Mouse (Mus musculus): ENCODE results near the gene Sidt1. TPM values are rescaled to one million over a fixed set of nuclear protein-coding genes. Genes with fewer than 3 reads are reported as not detected.
A peak's percentile ranks its signal among the peaks of the same experiment; 100 is the strongest.

Gene Sidt1
- polyA plus RNA-seq, 1 experiment from 2014 or later: 4.7 TPM

DNA sequence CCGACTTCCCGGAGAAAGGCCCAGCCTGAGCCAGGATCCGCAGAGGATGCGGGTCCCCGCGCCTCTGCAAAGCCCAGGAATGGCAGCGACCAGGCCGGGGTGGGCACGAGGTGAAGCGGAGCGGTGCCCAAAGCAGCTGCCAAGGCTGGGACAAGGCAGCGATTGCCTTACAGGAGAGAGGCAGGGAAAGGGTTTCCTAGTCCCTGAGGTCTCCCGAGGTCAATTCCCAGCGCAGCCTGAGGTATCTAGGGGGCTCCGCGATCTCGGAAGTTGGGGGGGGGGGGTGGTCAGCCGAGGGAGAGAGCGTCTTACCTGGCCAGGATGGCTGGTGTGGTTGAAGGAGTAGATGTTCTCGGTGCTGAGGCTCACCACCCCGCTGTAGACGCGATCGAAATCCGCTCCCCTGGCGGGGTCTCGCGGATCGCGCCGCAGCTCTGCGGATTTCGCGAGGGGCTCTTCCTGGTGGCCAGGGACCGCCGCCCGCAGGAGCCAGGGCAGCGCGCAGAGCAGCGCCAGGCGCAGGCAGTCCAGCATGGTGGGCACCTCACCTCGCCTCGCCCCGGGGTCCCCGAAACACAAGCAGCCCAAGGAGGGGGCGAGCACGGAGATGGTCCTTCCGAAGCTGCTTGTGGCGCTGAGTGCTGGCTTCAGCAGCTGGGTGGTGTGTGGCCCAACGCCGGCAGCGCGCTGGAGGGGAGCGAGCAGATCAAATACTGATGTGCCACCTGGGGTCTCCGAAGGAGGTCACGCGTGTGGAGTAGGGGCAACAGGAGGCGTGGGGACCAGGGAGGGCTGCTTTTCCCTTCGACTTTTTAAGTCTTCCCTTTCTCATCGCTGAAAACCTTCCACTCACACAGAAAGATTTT lies 768 bp downstream of the Sidt1 start:
- WGBS: 1% methylated on average over 59 of the region's 60 CpGs

DNA sequence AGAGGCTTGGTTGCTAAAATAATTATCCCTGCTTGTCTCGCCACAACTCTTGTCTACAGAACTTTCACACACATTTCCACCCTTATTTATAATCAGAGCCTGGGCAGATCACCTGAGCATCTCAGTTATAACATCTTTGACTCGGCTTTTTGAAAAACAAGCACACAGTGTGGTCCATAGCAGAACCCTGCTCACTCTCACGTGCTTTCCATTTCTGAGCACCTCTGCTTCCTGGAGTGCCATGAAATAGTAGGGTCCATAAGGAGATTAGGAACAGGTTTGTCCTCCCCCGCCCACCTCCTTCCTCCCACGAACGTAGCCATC lies 1.4 kb downstream of the Sidt1 start:
- WGBS: 24% methylated on average over 6 of the region's 6 CpGs
- H3K4me1 ChIP-seq: peaks cover 4% of the 10 kb centered on the region; the same call in 1 of the 2 replicates

More for the DNA sequence above, 768 bp downstream of the Sidt1 start:
- H3K36me3 ChIP-seq: no peaks in the 10 kb centered on the region
- H3K9ac ChIP-seq: peak overlapping the region; percentile 59
- H3K4me1 ChIP-seq: peaks cover 4% of the 10 kb centered on the region; the same call in 1 of the 2 replicates
- no peak for ATAC-seq (ENCODE audit: insufficient read depth, low FRiP score, low read depth)
- H3K27me3 ChIP-seq (replicated peaks): no peaks in the 10 kb centered on the region; the same call in 1 of the 2 replicates
- H3K9me3 ChIP-seq: no peaks in the 10 kb centered on the region
- H3K4me2 ChIP-seq: peak overlapping the region; percentile 97
- peak overlapping the region; percentile 56 for H3K4me3 ChIP-seq (replicated peaks)
- H3K27ac ChIP-seq: peak overlapping the region; percentile 55; the same call in 1 of the 2 replicates

DNA sequence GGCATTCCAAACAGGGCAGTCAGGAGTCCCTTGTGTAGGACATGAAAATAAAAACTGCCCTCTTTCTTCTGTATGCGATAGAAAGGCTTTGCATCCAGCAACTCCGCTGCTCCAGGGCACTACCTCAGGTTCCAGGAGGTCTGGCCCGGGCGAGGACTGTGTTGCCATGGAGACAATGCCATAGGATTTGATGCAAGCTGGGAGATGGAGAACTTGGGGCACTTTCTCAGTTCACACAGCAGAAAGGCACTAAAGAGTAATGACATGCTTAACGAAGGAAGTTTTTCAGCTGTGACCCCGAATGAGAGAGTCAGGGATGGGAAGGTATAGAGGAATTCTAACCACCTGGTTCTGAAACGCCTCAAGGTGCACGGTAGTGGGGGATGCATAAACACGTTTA lies 1.8 kb downstream of the Sidt1 start:
- H3K36me3 ChIP-seq: no peaks in the 10 kb centered on the region
- WGBS: 42% methylated on average over 9 of the region's 9 CpGs
- H3K27ac ChIP-seq: no peak overlapping the region
- no peaks in the 10 kb centered on the region for H3K9me3 ChIP-seq
- peaks cover 4% of the 10 kb centered on the region; the same call in 1 of the 2 replicates for H3K4me1 ChIP-seq
- H3K4me2 ChIP-seq: no peak overlapping the region; the same call in 1 of the 2 replicates
- ATAC-seq (ENCODE audit: insufficient read depth, low FRiP score, low read depth): no peak
- H3K27me3 ChIP-seq (replicated peaks): no peaks in the 10 kb centered on the region; the same call in 1 of the 2 replicates
- H3K9ac ChIP-seq: no peak overlapping the region
- no peak overlapping the region; the same call in 1 of the 2 replicates for H3K4me3 ChIP-seq (replicated peaks)

More for the DNA sequence above, 1.4 kb downstream of the Sidt1 start:
- H3K4me2 ChIP-seq: peak overlapping the region; percentile 97
- H3K9me3 ChIP-seq: no peaks in the 10 kb centered on the region
- peak overlapping the region; percentile 56 for H3K4me3 ChIP-seq (replicated peaks)
- H3K36me3 ChIP-seq: no peaks in the 10 kb centered on the region
- no peak for ATAC-seq (ENCODE audit: insufficient read depth, low FRiP score, low read depth)
- H3K27me3 ChIP-seq (replicated peaks): no peaks in the 10 kb centered on the region; the same call in 1 of the 2 replicates
- peak overlapping the region; percentile 59; the same call in 1 of the 2 replicates for H3K9ac ChIP-seq
- H3K27ac ChIP-seq: no peak overlapping the region

DNA sequence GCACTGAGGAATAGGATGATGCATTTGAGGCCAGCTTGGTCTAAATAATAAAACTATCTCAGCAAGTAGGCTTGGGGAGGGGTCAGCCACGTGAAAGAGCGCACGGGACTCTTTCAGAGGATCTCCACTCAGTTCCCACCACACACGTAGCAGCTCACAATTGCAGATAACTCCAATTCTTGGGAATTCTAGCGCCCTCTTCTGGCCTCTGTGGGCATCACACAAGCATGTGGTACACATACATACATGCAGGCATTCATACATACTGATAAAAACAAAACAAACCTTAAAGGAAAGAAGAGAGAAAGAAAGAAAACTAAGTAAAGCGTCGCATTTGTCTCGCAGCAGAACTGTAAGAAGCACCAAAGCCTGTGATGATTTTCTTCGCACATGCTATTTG lies 2.3 kb downstream of the Sidt1 start:
- 84% methylated on average over 9 of the region's 9 CpGs for WGBS
- H3K9ac ChIP-seq: no peak overlapping the region
- H3K27ac ChIP-seq: no peak overlapping the region
- no peaks in the 10 kb centered on the region for H3K36me3 ChIP-seq
- H3K4me2 ChIP-seq: no peak overlapping the region
- peaks cover 4% of the 10 kb centered on the region; the same call in 1 of the 2 replicates for H3K4me1 ChIP-seq
- no peak for ATAC-seq (ENCODE audit: insufficient read depth, low FRiP score, low read depth)
- H3K9me3 ChIP-seq: no peaks in the 10 kb centered on the region
- H3K27me3 ChIP-seq (replicated peaks): no peaks in the 10 kb centered on the region; the same call in 1 of the 2 replicates
- no peak overlapping the region for H3K4me3 ChIP-seq (replicated peaks)

DNA sequence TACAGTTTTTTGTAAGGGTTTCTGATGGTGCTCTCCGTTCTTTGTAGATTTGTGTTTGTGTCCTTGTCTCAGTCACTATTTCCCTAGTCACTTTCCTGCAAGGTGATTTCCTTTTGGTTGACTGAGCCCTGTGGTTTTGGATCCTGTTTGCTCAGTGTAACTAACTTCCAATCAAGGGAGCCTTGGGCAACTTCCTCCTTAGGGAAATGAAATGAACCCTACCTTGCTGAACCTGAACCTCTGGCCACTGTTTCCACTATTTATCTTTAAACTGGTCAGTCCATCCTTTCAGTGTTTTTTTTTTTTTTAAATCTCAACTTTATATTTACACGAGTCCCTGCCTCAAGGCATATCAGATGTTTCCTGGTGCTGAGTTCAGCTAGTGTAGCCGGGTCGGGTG lies 4.4 kb downstream of the Sidt1 start:
- Histone ChIP-seq H3K27ac (peak overlapping the region; percentile 38; the same call in 1 of the 2 replicates), H3K4me3 (replicated peaks) (no peak overlapping the region), H3K9ac (no peak overlapping the region), H3K4me2 (no peak overlapping the region), H3K4me1 (peaks cover 4% of the 10 kb centered on the region), H3K27me3 (replicated peaks) (no peaks in the 10 kb centered on the region; the same call in 1 of the 2 replicates), H3K9me3 (no peaks in the 10 kb centered on the region), H3K36me3 (no peaks in the 10 kb centered on the region)
- 45% methylated on average over 4 of the region's 4 CpGs for WGBS
- peak; percentile 71 for ATAC-seq (ENCODE audit: insufficient read depth, low FRiP score, low read depth)

DNA sequence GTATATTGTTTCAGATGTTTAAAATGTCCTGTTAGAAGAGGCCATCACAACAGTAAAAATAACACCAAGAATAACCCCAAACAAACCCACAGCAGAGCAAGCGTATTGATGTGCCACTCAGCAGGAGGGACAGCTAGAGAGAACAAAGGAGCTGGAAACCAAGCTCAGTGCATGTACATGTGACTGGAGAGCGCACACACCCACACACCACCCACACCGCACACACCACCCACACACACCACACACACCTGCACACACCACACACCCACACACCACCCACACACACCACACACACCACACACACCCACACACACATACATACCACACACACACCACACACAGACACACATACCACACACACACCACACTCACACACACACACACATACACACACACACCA lies 12.8 kb downstream of the Sidt1 start:
- no peaks in the 10 kb centered on the region for H3K36me3 ChIP-seq
- H3K4me1 ChIP-seq: no peaks in the 10 kb centered on the region; the same call in 1 of the 2 replicates
- H3K9me3 ChIP-seq: no peaks in the 10 kb centered on the region
- no peak for ATAC-seq (ENCODE audit: insufficient read depth, low FRiP score, low read depth)
- H3K27ac ChIP-seq: no peak overlapping the region
- H3K27me3 ChIP-seq (replicated peaks): no peaks in the 10 kb centered on the region
- H3K9ac ChIP-seq: no peak overlapping the region
- no peak overlapping the region for H3K4me2 ChIP-seq
- 56% methylated on average over 3 of the region's 3 CpGs for WGBS
- H3K4me3 ChIP-seq (replicated peaks): no peak overlapping the region

DNA sequence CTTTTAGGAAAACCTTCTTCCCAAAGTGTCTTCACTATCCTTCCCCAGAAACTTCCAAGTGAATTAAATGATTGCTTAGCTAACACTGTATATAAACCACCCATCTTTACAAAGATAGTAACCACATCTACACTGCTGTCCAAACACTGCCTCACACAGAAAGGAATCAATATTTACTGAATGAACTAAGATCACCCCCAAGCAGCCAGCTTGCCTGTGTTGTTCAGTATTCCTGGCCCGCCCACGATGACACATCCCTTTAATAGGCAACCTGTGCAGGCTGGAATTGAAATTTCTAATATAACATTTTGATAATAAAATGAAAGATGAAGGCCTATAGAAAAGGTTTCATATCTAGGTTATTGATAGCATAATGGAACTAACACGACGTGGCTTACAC lies 16.6 kb downstream of the Sidt1 start:
- Histone ChIP-seq H3K4me2 (no peak overlapping the region), H3K4me1 (no peaks in the 10 kb centered on the region), H3K4me3 (replicated peaks) (no peak overlapping the region), H3K9me3 (no peaks in the 10 kb centered on the region), H3K36me3 (no peaks in the 10 kb centered on the region), H3K9ac (no peak overlapping the region), H3K27me3 (replicated peaks) (no peaks in the 10 kb centered on the region), H3K27ac (no peak overlapping the region)
- ATAC-seq (ENCODE audit: insufficient read depth, low FRiP score, low read depth): no peak
- 73% methylated on average over 4 of the region's 4 CpGs for WGBS

DNA sequence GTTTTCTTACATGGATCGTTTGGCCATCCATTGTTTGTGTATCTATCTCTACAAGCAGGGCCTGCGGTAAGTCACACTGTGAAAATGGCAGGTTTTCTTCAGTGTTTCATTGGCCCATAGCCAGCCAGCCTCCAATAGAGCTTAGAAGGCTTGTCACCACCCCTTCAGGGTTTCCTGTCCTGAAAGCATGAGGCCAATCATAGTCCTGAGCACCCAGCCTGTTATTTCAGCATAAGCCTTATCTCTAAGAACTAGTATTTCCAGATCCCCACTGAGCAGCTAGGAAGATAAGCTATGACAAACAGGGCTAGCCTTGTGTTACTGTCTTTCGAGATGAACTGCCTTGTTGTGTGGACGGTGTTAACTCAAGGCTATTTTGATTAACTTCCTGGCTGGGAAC lies 19.6 kb downstream of the Sidt1 start:
- H3K4me3 ChIP-seq (replicated peaks): no peak overlapping the region
- H3K27me3 ChIP-seq (replicated peaks): no peaks in the 10 kb centered on the region
- H3K9me3 ChIP-seq: no peaks in the 10 kb centered on the region
- no peak overlapping the region for H3K4me2 ChIP-seq
- H3K9ac ChIP-seq: no peak overlapping the region
- WGBS: 57% methylated on average over 4 of the region's 4 CpGs
- ATAC-seq (ENCODE audit: insufficient read depth, low FRiP score, low read depth): peak; percentile 56; the same call in 1 of the 2 replicates
- H3K4me1 ChIP-seq: no peaks in the 10 kb centered on the region
- no peak overlapping the region for H3K27ac ChIP-seq
- H3K36me3 ChIP-seq: no peaks in the 10 kb centered on the region

DNA sequence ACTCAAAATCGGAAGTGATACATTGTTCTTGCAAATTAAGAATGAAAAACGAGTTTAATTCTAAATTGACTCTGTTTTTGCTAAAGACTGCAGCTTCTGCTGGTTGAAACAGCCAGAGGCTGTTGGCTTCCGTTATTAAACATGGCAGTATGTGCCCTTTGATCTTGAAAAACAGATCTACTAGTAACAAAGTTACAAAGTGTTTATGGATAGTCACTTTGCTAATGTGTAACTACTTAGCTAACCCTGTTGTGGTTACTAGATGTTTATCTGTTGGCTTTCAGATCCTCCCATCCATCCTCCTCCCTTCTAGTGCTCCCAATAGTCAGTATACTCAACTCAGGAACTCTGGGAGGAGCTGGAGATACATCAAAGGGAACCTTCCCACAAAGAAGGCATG lies 27.4 kb downstream of the Sidt1 start:
- Histone ChIP-seq H3K4me3 (replicated peaks) (no peak overlapping the region), H3K4me2 (no peak overlapping the region), H3K27me3 (replicated peaks) (no peaks in the 10 kb centered on the region), H3K9me3 (no peaks in the 10 kb centered on the region), H3K36me3 (no peaks in the 10 kb centered on the region), H3K27ac (no peak overlapping the region), H3K9ac (no peak overlapping the region), H3K4me1 (no peaks in the 10 kb centered on the region)
- no peak for ATAC-seq (ENCODE audit: insufficient read depth, low FRiP score, low read depth)
- 43% methylated on average over 3 of the region's 3 CpGs for WGBS

DNA sequence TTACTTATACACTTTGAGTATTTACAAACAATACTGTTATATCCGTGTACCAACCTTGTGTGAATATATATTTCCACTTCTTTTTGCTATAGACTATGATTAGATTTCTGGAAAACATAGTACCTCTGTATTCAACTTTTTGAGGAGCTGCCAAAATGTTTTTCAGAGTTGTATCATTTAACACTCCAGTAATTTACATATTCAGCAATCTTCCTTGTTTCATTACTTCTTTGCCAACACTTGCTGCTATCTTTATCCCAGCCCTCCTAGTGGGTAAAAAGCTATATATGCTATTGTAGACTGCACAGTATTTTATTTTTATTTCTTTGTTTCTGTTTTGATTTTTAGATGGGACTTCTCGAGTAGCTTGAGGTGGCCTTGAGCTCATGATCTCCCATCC lies 29.2 kb downstream of the Sidt1 start:
- Histone ChIP-seq H3K36me3 (no peaks in the 10 kb centered on the region), H3K4me3 (replicated peaks) (no peak overlapping the region), H3K9ac (no peak overlapping the region), H3K4me2 (no peak overlapping the region), H3K27me3 (replicated peaks) (no peaks in the 10 kb centered on the region), H3K4me1 (no peaks in the 10 kb centered on the region), H3K27ac (no peak overlapping the region), H3K9me3 (no peaks in the 10 kb centered on the region)
- 60% methylated on average over 2 of the region's 2 CpGs for WGBS
- ATAC-seq (ENCODE audit: insufficient read depth, low FRiP score, low read depth): no peak

DNA sequence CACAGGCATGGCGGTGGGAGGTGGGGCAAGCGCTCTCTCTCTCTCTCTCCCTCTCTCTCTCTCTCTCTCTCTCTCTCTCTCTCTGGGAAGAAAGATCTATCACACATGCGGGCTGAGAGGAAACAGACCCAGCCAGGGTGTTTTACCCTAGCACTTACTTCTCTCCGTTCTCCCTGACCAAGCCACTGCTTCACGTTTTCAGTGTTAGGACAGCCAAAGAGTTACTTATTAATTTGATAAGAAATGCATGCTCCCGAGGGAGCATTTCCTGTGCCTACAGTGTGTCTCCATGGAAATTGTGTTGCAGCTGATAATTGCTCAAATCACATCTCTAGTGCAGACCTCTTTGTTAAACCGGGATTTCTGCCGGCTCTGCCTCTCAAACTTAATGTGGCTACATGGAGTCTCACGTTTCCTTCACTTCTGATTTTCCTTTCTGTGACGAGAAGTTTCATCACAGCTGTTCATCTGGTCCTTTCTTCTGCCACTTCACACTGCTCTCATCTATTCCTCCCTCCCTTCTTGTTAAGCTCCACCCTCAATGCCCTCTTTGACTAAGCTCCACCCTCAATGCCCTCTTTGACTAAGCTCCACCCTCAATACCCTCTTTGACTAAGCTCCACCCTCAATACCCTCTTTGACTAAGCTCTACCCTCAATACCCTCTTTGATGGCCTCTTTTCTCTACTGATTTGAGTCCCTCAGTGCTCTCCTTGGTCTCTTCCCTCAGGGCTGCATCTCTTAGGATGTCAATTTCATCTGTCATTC lies 30.7 kb downstream of the Sidt1 start:
- peak; percentile 31; the same call in 1 of the 2 replicates for ATAC-seq (ENCODE audit: insufficient read depth, low FRiP score, low read depth)
- H3K36me3 ChIP-seq: no peaks in the 10 kb centered on the region
- 0 out of 2 replicates have a peak overlapping the region, but pooled peaks have one; percentile 26 for H3K27ac ChIP-seq
- H3K9ac ChIP-seq: no peak overlapping the region
- H3K27me3 ChIP-seq (replicated peaks): no peaks in the 10 kb centered on the region
- H3K9me3 ChIP-seq: no peaks in the 10 kb centered on the region
- WGBS: 41% methylated on average over 10 of the region's 10 CpGs
- H3K4me1 ChIP-seq: no peaks in the 10 kb centered on the region
- H3K4me3 ChIP-seq (replicated peaks): no peak overlapping the region
- peak overlapping the region; percentile 29; the same call in 1 of the 2 replicates for H3K4me2 ChIP-seq

Data from stomach, embryonic 15.5 days (tissue).